Mouse (Mus musculus): ENCODE measurements around the gene Tfb2m.

DNA sequence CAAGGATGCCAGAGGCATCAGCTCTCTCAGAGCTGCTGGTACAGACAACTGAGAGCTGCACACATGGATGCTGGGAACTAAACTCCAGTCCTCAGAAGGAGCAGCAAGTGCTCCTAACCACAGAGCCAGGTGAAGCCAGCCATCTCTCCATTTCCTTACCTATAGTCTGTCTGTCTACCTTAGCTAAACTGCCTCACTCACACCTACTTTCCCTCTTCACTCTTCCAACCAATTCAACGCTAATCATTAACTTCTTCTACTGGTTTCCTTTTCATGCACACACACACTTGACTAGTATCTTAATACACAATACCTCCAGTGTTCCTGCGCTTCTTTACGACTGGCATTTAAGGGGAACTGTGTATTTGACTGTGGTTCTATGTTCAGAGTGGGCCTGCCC is 6.2 kb downstream of the Tfb2m start:
- no peak for TF ChIP-seq HCFC1 (IDR thresholded peaks at IDR 0.05; ENCODE audit: borderline replicate concordance, insufficient read depth, low read length)
- TF ChIP-seq ZC3H11A (IDR thresholded peaks at IDR 0.05; ENCODE audit: borderline replicate concordance, low read depth, low read length): no peak
- TF ChIP-seq ZNF384 (IDR thresholded peaks at IDR 0.05; ENCODE audit: low read depth, low read length): no peak
- no peak for TF ChIP-seq MAFK (IDR thresholded peaks at IDR 0.05; ENCODE audit: insufficient read depth, low read depth, low read length)
